Mouse (Mus musculus) forebrain, embryonic 13.5 days (tissue): ENCODE data around the gene Ptpa. TPM values are rescaled to one million over a fixed set of nuclear protein-coding genes. Genes with fewer than 3 reads are reported as not detected.
A peak's percentile ranks its signal among the peaks of the same experiment; 100 is the strongest.
"Not testable (repeated sequence)": the region's sequence is repeated elsewhere in the genome, so short reads cannot be mapped to it uniquely, and the experiment has no call there.

Experiments used
- ATAC-seq: fragments of 200-750 bp; cut with Nextera tagmentation; 2 replicates; pipeline ENCODE4 v1.8.0; 2017
- H3K27ac ChIP-seq: fragments of 300-500 bp; sonication (generic); 2 replicates; pipeline ENCODE4 v1.5.1; 2015; ENCODE audit warnings: inconsistent platforms, mild to moderate bottlenecking, moderate library complexity
- H3K27me3 ChIP-seq: fragments of 300-500 bp; sonication (generic); 2 replicates; pipeline ENCODE4 v1.6.1; 2015; ENCODE audit warnings: mild to moderate bottlenecking, inconsistent platforms
- H3K36me3 ChIP-seq: fragments of 300-500 bp; sonication (generic); 2 replicates; pipeline ENCODE4 v1.6.1; 2015; ENCODE audit warnings: mild to moderate bottlenecking, inconsistent platforms; ENCODE audit not compliant: poor library complexity, severe bottlenecking
- H3K4me1 ChIP-seq: fragments of 300-500 bp; sonication (generic); 2 replicates; pipeline ENCODE4 v1.6.1; 2015; ENCODE audit warnings: inconsistent platforms
- H3K4me2 ChIP-seq: fragments of 300-500 bp; sonication (generic); 2 replicates; pipeline ENCODE4 v1.6.1; 2015; ENCODE audit warnings: inconsistent platforms, mild to moderate bottlenecking, moderate library complexity
- H3K4me3 ChIP-seq: fragments of 300-500 bp; sonication (generic); 2 replicates; pipeline ENCODE4 v1.5.1; 2015; ENCODE audit warnings: mild to moderate bottlenecking, inconsistent platforms
- H3K9ac ChIP-seq: fragments of 300-500 bp; sonication (generic); 2 replicates; pipeline ENCODE4 v1.6.1; 2015; ENCODE audit warnings: mild to moderate bottlenecking, inconsistent platforms
- H3K9me3 ChIP-seq: fragments of 300-500 bp; sonication (generic); replicated peaks from 2 replicates; pipeline ENCODE4 v1.6.1; 2016; ENCODE audit warnings: inconsistent platforms
- WGBS: fragments of 180-500 bp; shearing (Covaris S2); methylation state at CpG from one replicate; pipeline ENCODE4 v1.1.7; 2015; 5-methylcytosine and 5-hydroxymethylcytosine counted together
- polyA plus RNA-seq: library from polyadenylated mRNA; unstranded; fragments of >200 nt; fragmentation: Nextera tagmentation; extraction: Ambion mirVana; gene quantifications from 2 replicates; pipeline ENCODE4 v1.2.1, GENCODE M21; 2015

Gene Ptpa
- polyA plus RNA-seq, 1 experiment from 2014 or later: 126 TPM

DNA sequence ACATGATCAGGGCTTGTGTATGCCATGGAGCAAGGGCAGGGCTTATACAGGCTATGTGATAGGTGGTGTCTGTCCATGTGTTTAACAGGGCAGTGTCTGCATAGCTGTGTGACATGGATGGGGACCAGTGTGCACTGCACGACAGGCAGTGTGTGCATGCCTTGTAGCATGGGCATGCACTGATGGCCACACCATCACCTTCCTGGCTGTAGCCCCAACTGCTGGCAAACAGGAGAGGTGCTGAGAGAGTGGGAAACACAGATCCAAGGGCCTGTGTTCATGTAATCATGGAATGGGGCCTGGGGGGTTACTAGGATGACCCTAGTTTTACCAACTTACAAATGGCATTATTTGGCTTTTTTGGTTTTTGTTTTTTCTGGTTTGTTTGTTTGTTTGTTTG lies 12.0 kb upstream of the Ptpa start:
- H3K4me2 ChIP-seq: no peak overlapping the region
- H3K27ac ChIP-seq: no peak overlapping the region
- WGBS: 93% methylated on average over 1 of the region's 1 CpGs
- no peak overlapping the region for H3K9ac ChIP-seq
- H3K36me3 ChIP-seq: peaks cover 81% of the 10 kb centered on the region
- ATAC-seq: no peak
- no peaks in the 10 kb centered on the region for H3K9me3 ChIP-seq
- H3K27me3 ChIP-seq: no peaks in the 10 kb centered on the region
- H3K4me1 ChIP-seq: peaks cover 20% of the 10 kb centered on the region
- no peak overlapping the region for H3K4me3 ChIP-seq

DNA sequence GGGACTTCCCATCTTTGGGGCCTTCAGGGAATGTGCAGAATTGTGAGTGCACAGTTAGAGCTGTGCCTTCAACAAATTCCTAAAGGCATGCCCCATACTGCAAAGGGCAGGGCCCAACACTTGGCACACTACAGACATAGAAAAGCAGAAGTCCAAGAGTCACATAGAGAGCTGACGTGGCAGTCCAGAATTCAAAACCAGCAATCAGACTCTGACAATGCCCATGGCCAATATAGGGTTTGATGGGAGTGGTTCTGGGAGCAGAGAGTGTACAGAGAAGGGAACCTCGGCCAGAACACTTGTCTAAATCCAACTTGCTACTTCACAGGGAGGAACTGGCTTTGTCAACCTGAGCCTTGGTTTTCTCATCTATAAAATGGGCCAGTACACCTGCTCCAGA lies 8.6 kb upstream of the Ptpa start:
- H3K36me3 ChIP-seq: peaks cover 78% of the 10 kb centered on the region
- WGBS: 93% methylated on average over 2 of the region's 2 CpGs
- H3K27me3 ChIP-seq: no peaks in the 10 kb centered on the region
- no peak overlapping the region for H3K4me2 ChIP-seq
- no peaks in the 10 kb centered on the region for H3K9me3 ChIP-seq
- H3K4me1 ChIP-seq: no peaks in the 10 kb centered on the region
- H3K9ac ChIP-seq: no peak overlapping the region
- H3K4me3 ChIP-seq: no peak overlapping the region
- ATAC-seq: no peak
- H3K27ac ChIP-seq: no peak overlapping the region

DNA sequence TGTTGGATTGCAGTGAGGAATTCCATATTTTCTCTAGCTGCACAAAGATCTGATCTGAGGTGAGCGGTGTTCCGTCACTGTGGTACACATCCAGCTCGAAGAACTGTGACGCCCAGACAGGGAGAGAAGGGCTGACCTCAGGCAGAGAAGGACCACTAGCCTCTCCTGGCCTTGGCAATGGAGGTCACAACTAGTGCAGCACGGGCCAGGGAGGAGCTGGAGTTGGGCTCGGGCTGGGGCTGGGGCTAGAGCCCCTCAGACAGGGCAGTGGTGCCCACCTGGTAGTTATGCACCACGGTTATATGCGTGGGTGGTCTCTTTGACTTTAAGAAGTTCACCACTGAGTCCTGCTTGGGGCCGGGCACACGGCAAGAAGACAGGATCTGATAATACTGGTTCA lies 8.1 kb upstream of the Ptpa start:
- H3K27ac ChIP-seq: no peak overlapping the region
- H3K4me3 ChIP-seq: no peak overlapping the region
- no peak for ATAC-seq
- H3K4me2 ChIP-seq: no peak overlapping the region
- no peaks in the 10 kb centered on the region for H3K9me3 ChIP-seq
- no peak overlapping the region for H3K9ac ChIP-seq
- H3K4me1 ChIP-seq: 0 out of 2 replicates have a peak, but pooled peaks cover 2% of the 10 kb centered on the region
- WGBS: 91% methylated on average over 10 of the region's 10 CpGs
- peaks cover 75% of the 10 kb centered on the region for H3K36me3 ChIP-seq
- H3K27me3 ChIP-seq: no peaks in the 10 kb centered on the region

DNA sequence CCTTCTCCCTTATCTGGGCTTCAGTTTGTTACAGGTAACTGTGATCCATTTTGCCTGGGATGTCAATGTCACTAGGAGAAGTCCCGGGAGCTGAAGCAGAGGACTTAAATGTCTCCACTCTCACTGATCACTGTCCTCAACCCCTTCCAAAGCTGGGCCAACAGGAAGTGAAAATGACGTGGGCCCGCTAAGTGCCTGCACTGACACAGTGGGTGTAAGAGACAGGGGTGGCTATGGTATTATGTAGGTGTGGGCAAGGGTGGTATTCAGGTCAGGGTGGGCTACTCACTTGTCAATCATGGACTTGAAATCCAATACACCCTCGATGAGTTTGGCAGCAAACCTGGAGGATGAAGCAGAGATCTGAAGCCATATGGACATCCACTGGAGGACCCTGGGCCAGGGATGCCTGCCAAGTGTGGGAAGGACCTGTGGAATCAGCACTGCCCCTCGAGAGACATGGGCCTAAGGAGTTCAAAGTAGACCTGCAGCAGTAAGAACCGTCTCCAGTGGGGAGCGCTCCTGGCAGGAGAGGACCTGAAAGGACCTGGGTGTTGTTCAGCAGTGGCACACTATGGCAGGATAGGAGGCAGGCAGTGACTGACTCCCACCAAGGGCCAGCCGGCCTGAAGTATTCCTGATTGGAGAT lies 7.3 kb upstream of the Ptpa start:
- Histone ChIP-seq H3K9me3 (no peaks in the 10 kb centered on the region), H3K27me3 (no peaks in the 10 kb centered on the region), H3K36me3 (peaks cover 70% of the 10 kb centered on the region), H3K4me2 (no peak overlapping the region), H3K27ac (no peak overlapping the region), H3K4me1 (peaks cover 4% of the 10 kb centered on the region), H3K4me3 (no peak overlapping the region), H3K9ac (no peak overlapping the region)
- ATAC-seq: no peak
- WGBS: 90% methylated on average over 8 of the region's 8 CpGs

DNA sequence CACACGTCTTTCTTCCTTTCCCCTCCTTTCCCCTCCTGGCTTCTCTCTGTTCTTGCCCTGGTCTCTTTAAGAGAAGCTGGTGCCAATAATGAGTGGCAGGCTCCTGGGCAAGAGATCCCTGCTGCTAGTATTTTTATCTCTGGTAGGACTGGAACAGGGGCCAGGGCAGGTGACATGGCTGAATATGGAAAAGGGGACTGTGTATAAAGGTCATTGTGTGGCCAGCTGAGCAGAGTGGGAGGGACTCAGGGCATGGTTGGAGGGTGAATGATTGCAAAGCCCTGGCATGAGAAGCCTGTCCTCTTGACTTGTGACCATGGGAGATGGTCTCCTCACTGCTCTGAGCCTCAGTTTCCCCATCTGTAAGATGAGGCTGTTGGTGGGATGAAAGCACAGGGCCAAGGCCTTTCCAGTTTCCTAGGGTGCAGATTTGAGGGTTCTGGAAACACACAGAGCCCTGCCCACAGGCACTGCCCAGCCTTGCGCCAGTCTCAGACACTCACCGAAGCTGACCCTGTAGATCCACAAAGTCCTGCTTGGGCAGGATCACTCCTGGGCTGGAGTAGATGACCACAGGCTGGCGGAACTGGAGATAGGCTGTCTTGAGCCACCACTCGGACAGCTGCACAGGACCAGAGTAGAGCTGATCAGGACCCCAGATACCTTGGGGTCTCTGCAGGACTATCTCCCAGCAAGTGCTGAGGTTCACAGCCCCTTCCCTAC lies 6.2 kb upstream of the Ptpa start:
- Histone ChIP-seq H3K4me3 (no peak overlapping the region), H3K4me1 (peaks cover 15% of the 10 kb centered on the region), H3K4me2 (no peak overlapping the region), H3K9me3 (no peaks in the 10 kb centered on the region), H3K27me3 (no peaks in the 10 kb centered on the region), H3K27ac (no peak overlapping the region), H3K36me3 (peaks cover 61% of the 10 kb centered on the region), H3K9ac (no peak overlapping the region)
- 94% methylated on average over 4 of the region's 5 CpGs for WGBS
- no peak for ATAC-seq

DNA sequence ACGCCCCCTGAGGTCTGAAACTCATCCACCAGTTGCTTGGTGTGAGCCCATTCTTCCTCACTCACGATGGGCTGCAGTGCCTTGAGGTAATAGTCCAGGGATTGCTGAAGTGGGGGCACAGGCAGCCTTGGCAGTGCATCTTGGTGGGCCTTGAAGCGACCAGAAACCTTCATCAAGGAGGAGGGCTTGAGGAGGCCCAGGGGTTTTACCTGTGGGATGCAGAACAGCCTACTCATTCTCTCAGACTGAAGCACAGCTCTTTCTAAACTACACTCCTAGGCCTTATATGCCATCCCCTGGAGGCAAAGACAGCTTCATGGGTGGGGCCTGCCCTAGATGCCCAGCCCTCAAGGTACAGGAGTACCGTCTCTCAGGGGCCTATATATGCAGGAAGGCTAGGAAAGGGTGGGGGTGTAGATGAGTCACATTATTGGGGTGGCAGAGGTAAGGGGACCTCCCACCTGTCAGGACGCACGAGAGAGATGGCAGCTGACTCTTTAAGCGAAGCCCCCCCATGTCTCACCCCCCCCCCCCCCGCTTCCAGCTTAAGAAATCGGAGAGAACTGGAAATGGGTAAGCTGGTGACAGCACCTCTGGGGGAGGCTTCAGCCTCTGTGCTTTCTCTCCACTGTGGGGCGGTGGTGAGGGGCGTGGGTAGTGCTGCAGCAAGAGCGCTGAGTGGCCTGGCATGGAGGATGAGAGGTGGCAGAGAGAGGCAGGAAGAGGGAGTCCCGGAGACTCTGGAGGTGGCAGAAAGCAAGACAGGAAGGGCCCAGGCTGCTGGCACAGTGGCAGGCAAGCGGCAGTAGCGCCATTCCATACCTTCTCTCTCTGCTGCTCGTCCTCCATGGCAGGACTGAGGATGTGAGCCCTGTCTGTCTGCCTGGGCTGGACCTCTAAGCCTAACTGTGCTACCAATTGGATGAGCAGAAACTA lies 2.5 kb upstream of the Ptpa start:
- 81% methylated on average over 16 of the region's 16 CpGs for WGBS
- Histone ChIP-seq H3K4me3 (no peak overlapping the region), H3K9ac (0 out of 2 replicates have a peak overlapping the region, but pooled peaks have one; percentile 21), H3K9me3 (no peaks in the 10 kb centered on the region), H3K4me1 (peaks cover 40% of the 10 kb centered on the region), H3K27me3 (no peaks in the 10 kb centered on the region), H3K27ac (no peak overlapping the region), H3K36me3 (peaks cover 24% of the 10 kb centered on the region), H3K4me2 (peak overlapping the region; percentile 77; the same call in 1 of the 2 replicates)
- ATAC-seq: no peak

DNA sequence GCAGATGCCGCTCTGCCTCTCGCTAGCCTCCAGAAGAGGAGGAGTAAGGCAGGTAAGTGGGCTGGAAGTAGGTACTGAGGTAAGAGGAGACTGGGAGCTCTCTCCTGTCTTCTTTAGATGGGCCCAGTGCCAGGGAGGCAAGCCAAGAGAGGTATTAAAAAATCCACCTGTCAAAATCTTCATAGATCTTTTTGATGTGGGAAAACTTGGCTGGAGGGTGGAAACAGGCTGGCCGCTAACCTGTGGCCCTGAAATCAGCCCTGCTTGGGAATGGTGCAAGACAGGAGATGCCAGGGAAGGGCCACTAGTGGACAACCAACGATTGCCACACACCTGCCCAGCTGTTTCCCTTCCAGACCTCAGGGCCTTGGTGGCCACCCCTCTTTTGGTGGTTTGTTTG lies 1.7 kb upstream of the Ptpa start:
- H3K27me3 ChIP-seq: no peaks in the 10 kb centered on the region
- H3K9me3 ChIP-seq: no peaks in the 10 kb centered on the region
- ATAC-seq: no peak
- H3K4me1 ChIP-seq: peaks cover 48% of the 10 kb centered on the region
- no peak overlapping the region for H3K27ac ChIP-seq
- peaks cover 16% of the 10 kb centered on the region for H3K36me3 ChIP-seq
- 94% methylated on average over 4 of the region's 4 CpGs for WGBS
- peak overlapping the region; percentile 77 for H3K4me2 ChIP-seq
- peak overlapping the region; percentile 83; the same call in 1 of the 2 replicates for H3K4me3 ChIP-seq
- H3K9ac ChIP-seq: peak overlapping the region; percentile 21; the same call in 1 of the 2 replicates

DNA sequence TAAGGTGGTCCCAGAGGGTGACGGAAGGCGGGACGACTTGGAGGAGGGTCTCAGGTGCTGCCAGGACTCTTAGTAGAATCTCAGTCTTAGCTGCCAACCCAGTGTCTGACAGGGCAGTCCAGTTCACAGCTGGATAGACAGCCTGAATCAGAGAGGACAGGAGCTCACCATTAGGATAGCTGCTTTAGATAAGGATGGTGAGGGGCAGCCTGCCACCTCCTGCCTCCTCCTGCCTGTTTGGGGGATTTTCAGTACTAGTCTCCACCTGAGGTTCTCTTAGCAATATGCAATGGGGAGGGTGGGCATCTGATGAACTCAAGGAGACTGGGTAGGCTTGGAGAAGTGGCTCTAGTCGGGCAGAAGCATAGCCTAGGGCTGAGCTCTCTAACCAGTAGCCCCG lies 1.2 kb upstream of the Ptpa start:
- Histone ChIP-seq H3K4me3 (peak overlapping the region; percentile 83), H3K27ac (no peak overlapping the region), H3K36me3 (peaks cover 10% of the 10 kb centered on the region), H3K4me2 (peak overlapping the region; percentile 77), H3K9me3 (no peaks in the 10 kb centered on the region), H3K4me1 (peaks cover 52% of the 10 kb centered on the region), H3K27me3 (no peaks in the 10 kb centered on the region), H3K9ac (peak overlapping the region; percentile 95)
- 50% methylated on average over 5 of the region's 5 CpGs for WGBS
- ATAC-seq: no peak

DNA sequence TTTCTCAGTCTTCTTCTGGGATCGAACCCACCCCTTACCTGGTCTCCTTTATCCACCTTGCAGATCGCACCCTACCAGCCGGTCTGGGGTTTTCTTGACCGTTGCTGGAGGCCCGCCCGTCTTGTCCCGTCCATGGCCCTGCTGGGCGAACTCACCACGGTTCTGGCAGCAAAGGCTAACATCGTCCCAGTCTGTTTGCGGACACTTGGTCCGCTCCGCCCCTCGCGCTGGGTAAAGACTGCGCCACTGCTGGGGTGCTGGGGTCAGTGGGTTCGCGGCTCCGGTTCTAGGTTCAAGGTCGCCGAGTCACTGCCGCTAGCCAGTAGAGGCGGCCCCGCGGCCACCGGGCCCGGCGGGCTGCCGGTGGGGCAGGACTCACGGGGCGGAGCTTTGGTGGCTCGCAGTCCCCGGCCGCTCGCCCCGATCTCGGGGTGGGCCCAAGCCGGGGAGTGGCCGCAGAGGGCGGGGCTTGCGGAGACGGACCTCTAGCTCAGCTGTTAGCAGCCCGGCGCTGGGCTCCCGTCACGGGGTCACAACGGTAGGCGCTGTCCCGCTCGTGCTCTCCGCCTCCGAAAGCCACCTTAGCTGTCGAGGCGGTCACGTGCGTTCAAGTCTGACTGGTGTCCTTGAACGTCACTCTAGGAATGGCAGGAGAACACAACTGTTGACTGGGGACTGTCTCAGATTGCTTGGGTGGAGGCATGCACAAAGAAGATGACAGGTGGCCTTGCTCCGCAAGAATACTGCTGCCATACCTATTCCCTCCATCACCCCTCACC lies 493 bp upstream of the Ptpa start, which contains the start of gene Crat:
TSS of gene Crat (minus strand) at position 657 of the 779 bp plus-strand sequence.
- H3K9me3 ChIP-seq: no peaks in the 10 kb centered on the region
- H3K4me3 ChIP-seq: peak within 1 kb of the TSS; percentile 83
- WGBS: 1% methylated on average over 58 of the region's 58 CpGs
- peak within 1 kb of the TSS; percentile 95 for H3K9ac ChIP-seq
- peak within 1 kb of the TSS; percentile 77 for H3K4me2 ChIP-seq
- peak; percentile 86 for ATAC-seq
- peak within 1 kb of the TSS; percentile 97 for H3K27ac ChIP-seq
- H3K36me3 ChIP-seq: peaks cover 8% of the 10 kb centered on the region; the same call in 1 of the 2 replicates
- peaks cover 52% of the 10 kb centered on the region for H3K4me1 ChIP-seq
- H3K27me3 ChIP-seq: no peaks in the 10 kb centered on the region

DNA sequence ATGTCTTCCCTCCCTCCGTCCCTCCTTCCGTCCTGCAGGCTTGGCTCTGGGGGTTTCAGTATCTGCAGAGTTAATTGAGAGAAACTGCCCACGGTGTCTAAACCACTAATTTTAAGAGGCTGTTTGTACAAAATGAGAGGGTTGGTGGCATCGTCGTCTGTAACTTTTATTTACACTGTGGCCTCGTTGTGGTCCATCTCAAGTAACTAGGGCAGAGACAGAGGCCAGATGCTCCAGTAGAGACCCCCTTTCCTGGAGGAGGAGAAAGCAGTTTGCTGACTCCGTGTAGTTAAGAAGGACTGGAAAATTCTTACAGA lies 768 bp downstream of the Ptpa start:
- H3K4me2 ChIP-seq: peak overlapping the region; percentile 77
- WGBS: under 1% methylated on average over 7 of the region's 7 CpGs
- H3K9me3 ChIP-seq: no peaks in the 10 kb centered on the region
- peak overlapping the region; percentile 97 for H3K27ac ChIP-seq
- peak overlapping the region; percentile 95 for H3K9ac ChIP-seq
- peaks cover 7% of the 10 kb centered on the region; the same call in 1 of the 2 replicates for H3K36me3 ChIP-seq
- H3K27me3 ChIP-seq: no peaks in the 10 kb centered on the region
- no peak for ATAC-seq
- H3K4me1 ChIP-seq: peaks cover 52% of the 10 kb centered on the region
- peak overlapping the region; percentile 83 for H3K4me3 ChIP-seq

DNA sequence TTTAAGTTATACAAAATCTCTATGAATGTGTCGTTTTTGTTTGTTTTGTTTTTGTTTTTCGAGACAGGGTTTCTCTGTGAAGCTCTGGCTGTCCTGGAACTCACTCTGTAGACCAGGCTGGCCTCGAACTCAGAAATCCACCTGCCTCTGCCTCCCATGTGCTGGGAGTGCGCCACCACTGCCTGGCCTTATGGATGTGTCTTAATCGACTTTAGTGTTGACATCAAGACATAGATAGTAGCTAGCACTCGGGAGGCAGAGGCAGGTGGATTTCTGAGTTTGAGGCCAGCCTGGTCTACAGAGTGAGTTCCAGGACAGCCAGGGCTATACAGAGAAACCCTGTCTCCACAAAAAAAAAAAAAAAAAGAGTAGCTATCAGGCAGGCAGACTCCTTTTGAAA lies 1.3 kb downstream of the Ptpa start:
- peak overlapping the region; percentile 95; the same call in 1 of the 2 replicates for H3K9ac ChIP-seq
- ATAC-seq, H3K9me3 ChIP-seq, H3K27ac ChIP-seq, H3K27me3 ChIP-seq, H3K36me3 ChIP-seq: not testable (repeated sequence)
- peak overlapping the region; percentile 83 for H3K4me3 ChIP-seq
- WGBS: 84% methylated on average over 6 of the region's 6 CpGs
- peaks cover 52% of the 10 kb centered on the region for H3K4me1 ChIP-seq
- H3K4me2 ChIP-seq: peak overlapping the region; percentile 77
